Mouse (Mus musculus) layer of hippocampus, adult 9-11 months (tissue): Measurements from ENCODE around the gene Cyp17a1.

Experiments
- DNase-seq: peaks from one replicate; pipeline ENCODE4 v3.0.0; 2022

The Cyp17a1 gene

DNA sequence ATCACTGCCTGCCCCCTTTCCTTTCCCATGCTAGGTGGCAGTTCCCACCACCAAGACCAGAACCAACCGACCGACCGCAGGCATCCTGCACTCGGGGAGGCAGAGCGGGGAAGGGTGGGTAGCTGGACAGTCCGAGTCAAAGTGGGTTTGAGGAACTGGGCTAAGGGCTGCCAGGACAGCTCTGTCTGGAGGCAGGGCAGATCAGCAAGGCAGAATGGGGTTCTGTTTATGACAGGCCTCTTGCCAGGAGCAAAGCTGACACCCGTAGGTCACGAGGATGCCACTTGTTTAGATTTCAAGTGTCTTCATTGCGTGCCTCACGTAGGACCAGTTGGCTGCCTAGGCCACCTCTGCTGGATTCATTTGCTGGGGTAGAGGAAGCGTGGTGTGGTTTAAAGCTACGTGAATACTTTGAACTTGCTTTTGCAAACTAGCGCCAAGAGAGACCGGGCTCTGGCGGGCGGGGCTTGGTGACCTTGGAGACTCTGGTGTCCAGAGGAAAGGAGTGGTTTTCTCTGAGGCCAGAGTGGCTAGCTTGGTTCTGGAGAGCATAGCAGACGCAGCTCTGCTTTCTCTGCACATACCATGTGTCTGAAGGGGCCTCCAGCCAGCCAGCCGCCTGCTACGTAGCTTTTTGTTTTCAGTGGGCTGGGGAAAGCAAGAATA, 31.4 kb downstream of the Cyp17a1 start:
- DNase-seq = peak; percentile 56

DNA sequence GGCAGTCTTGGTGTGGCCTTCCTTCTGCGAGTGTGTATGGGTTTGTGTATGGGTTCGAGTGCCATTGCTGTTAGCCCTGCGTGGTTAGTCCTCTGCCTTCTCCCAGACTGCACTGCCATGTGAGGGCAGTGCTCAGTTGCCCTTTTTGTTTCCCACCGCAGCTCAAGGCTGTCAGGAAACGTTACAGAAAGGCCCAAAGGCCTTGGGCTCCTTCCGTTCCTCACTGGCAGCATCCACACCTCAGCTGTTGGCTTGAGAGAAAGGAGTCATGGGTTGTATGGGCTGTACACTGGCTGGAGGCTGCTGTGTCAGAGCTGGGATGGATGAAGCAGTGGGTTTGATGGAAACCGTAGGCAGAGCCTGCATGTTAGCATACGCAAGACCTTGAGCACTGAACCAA, 32.2 kb downstream of the Cyp17a1 start:
- DNase-seq = no peak

DNA sequence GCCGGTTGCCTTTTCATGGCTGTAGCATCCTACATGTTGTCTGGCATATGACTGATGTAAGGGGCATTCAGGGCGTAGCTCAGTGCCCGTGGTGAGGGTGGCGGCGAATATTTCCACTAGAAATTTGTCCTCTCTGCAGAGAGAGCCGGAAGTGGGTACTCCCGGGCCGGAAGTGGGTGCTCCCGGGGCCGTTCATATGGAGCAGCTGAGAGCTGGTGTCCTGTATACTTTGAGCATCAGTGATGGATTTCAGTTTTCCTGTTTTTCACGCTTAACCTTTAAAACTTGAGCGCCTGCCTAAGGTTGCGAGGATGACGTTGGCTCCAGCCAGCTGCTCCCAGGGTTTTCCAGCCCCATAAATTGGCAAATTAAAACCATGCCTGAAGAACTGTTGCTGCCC, 33.5 kb downstream of the Cyp17a1 start:
- no peak for DNase-seq

DNA sequence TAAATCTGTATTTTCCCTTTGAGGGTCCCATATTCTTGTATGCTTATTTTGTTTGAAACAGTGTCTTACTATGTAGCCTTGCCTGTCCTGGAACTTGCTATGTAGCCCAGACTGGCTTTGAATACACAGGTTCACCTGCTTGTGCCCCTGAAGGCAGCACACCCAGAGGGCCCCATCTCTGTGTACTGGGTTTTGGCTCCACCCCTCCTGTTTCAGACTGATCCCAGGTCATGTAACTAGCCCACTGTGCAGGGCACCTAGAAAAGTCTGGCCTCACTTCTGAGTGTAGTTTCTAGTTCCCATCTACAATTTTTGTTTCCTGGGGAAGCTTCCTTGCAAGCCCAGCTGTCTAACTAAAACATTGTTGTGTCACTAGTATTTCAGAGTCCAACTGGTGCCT, 33.9 kb downstream of the Cyp17a1 start:
- DNase-seq = no peak

DNA sequence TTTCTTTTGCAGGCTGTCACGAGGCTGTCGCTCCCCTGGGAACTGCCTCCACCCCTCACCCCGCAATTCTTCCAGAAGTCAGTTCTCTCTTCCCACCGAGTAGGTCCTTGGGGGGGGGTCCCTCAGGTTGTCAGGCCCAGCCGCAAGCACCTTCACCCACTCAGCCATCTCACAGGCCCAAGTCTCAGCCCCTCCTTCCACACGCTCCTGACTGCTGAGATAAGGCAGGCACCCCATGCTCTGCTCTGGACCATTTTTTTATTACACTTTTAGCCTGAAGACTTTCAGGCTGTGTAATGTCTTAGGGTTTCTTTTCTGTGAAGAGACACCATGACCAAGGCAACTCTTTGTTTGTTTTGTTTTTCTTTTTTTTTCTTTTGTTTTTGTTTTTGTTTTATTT, 35.4 kb downstream of the Cyp17a1 start:
- no peak for DNase-seq

DNA sequence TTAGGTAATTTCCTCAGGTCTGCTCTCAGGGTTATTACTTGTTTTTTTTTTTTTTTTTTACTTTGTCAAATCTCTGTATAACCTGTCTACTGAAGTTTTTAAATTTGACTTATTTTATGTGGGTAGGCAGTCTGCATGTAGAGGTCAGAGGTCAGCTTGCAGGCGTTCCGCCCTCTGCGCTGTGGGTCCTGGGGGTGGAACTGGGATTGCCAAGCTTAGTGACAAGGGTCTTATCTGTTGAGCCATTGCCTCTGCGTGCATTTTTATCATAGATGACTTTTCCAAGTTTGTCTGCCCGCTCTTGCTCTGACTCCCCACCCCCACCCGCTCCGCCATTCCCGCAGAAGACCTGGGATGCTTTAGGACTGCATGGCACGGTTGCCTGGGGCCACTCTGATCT, 37.2 kb downstream of the Cyp17a1 start:
- DNase-seq = no peak

DNA sequence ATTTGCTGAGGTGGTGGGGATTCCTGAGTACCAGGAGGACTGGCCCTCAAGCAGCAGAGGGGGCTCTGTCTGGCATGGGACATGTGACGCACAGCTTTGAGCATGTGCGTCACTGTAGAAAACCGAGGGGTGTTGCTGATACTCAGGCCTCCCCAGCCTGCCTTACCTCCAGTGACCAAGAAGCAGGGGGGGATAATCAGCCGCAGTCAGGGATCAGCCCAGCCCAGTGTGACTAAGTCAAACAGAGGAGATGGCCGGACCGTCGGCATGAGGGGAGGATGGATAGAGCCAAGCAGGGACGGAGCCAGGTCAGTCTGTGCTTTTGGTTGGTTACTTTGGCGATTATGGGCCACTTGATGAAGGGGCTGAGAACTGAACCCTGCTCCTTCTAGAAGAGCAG, 41.3 kb downstream of the Cyp17a1 start:
- no peak for DNase-seq

DNA sequence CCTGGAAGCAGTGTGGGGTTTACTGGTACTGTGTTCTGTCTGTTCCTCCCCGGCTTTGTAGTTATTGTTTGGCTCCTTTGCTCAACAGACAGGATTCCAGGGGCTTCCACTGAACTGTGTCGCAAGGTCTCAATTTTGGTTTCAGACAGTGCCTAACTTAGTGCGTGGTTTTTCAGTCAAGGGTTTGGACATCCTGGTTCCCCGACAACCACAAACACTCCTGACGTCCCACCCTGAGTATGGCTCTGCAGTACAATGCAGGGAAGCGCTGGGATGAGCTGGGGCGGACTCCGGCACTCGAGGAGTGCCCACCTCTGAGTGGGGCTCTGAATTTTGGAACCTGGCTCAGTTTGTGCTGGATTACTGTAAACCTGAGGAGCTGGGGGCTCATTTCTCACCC, 43.2 kb downstream of the Cyp17a1 start:
- no peak for DNase-seq

DNA sequence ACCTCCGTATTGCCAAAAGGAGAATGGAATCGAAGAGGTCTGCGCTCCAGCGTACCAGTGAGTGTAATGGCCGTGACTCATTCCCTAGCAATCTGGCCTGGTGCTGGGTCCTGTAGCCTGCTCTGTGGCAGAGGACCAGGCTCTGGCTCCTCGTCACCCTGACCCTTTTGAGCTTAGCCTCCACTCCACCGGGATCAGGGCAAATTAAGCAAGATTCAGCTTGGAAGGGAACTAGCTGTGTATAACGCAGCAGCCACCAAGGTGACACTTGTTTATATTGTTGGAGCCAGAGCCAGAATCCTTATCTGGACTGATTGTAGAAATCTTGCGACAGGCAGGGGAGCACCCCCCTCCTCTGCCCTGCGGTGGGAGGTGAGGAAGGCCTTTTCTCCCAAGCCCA, 44.6 kb downstream of the Cyp17a1 start:
- no peak for DNase-seq

DNA sequence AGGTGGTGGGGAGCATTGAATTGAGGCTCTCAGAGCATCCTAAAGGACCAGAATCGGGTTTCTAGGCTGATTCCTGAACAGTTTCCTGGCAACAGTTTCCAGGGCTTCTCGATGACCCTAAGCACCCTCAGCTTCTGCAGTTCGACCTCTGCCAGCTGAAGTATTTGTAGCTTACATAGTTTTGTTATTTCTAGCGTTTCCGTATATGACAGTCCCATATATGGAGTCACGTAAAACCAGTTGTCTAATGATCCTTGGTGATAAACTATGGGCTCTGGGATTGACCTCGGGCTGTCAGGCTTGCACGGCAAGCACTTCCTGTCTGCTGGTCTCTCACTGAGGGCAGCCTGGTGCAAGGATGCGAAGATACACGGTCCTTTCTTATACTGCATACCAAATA, 47.5 kb downstream of the Cyp17a1 start:
- DNase-seq = no peak

DNA sequence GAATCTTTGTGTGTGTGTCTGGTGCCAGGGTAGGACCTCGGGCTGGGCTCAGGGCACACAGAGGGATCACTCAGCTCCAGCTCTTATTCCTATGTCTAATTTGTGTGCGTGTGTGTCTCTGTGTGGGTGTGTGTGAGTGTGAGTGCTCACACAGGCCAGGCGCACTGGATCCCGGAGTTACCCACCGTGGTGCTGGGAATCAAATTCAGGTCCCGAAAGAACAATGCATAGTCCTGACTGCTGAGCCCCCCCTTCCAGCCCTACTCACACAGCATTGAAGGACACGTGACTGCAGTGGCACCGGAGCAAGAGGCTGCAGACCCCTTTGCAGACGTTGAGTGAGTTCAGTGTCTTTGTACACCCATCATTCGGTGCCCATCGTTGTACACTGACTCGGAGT, 48.0 kb downstream of the Cyp17a1 start:
- DNase-seq = no peak

DNA sequence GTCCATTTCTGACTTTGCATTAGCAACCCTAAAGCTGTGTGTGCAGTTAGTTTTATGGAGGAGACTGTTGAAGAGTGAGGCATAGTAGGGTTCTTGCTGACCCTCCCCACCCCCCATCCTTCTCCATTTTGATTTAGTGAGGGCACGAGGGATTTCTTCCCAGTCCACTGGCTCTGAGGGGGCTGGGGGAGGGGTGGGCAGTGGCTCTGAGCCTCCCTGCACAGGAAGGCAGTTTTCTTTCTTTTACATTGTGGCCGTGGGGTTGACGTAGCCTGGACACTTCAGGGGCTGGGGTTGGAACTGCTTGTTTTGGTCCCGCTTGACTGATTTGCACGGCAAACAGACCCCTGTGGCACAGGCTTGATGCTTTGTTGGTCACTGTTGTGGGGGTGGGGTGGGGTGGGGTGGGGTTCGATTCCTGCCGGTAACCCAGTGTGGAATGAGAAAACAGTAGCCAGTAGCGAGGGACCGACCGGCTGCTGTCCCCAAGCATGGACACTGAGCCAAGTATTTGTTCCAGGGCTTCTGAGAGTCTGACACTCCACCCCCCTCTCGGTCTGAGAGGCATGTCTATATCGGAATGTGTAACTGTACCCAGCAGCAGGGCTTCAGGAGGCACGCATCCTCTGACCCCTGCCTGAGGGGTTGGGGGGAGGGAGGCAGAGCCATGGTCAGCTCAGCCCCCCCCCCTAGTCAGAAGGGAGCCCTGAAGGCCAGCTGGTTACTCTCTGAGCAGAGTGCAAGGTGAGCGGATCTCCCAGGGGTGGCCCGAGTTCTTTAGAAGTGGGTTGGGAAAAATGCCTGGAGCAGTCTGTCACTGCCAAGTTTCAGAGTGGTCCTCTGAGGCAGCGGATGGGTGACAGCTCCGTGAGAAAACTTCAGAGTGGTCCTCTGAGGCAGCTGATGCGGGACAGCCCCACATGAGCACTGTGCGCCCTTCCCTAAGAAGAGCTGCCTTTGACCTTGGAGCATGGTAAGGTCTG, 48.9 kb downstream of the Cyp17a1 start:
- no peak for DNase-seq

DNA sequence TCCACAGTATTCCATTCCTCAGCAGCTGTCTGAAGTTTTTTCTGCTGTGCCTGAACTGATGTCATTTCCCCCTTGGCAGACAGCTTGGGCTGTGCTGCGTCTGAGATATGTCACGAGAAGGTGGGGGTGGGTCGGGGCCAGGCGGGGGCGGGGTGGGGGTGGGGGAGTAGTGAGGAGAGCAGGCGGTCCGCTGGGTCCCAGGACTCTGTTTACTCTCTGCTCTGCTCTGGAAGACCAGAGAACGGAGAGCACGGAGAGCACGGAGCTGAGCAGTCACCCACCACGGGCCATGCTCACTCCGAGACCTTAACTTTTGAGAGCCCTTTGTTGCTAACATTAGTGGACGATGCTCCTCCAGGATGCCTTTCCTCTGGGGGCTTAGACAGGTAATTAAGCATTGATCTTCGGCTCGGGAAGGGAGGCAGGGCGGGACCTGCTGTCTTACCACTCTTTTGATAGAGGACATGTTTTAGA, 49.7 kb downstream of the Cyp17a1 start:
- no peak for DNase-seq

DNA sequence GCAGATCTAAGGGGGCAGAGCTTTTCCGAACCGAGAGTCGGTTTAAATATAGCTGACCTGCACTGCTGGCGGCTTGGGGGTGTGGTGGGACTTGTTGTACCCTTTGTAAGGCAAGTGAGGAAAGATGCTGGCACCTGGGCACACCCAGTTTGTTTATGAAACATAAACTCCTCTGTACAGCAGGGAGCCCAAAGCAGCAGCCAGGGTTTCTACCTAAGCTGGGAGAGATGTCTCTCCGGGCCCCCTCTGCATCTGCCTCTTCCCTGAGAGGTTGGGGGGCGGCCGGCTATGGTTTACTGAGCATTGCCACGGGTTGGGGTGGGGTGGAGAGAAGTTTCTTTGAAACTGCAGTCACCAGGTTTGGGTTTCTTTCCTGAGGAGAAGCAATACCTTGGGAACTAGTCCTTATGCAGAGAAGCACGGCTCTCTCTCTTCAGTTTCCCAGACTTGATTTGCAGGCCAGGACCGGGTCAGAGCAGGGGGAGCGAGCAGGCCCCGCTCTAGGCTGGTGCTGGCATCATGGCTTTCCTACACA, 50.2 kb downstream of the Cyp17a1 start:
- no peak for DNase-seq

DNA sequence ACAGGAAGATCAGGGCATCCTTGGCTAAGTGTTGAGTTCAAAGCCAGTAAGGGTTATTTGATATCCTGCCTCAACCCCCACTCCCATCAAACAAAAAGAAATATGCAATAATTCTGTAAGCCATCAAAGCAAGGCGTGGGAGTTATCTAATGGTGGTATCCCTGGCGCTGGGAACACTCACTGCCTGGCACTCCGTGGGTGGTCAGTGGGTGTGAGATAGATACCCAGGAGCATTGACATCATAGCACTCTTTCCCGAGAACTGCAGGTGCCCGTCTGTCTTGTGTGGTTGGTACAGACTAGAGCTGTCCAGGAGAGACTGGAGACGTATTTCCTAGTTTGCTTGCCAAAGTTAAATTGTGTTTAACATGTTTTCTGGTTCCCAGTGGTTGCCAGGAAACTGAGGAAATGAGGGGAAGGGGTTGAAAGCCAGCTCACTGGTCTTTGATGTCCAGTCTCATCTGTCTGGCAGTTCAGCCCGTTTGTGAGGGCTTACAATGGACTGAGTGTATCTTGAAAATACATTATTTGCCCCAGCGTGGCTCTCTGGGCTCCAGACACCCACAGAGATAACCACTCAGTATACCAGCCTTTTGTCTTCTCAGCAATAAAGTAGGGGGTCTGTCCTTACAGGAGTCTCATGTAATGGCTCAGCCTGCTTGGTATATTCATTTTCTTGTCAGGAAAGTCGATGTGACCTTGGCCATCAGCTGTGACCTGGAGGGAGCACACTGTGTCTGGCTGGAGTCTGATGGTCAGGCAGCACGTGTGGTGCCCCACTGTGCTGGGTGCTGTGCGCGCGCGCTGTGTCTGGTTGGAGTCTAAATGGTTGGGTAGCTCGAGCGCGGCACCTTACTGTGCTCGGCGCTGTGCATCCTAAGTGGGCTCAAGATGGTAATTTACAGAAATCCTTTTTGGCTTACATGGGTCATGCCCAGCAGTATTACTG, 51.5 kb downstream of the Cyp17a1 start:
- DNase-seq = peak; percentile 61

DNA sequence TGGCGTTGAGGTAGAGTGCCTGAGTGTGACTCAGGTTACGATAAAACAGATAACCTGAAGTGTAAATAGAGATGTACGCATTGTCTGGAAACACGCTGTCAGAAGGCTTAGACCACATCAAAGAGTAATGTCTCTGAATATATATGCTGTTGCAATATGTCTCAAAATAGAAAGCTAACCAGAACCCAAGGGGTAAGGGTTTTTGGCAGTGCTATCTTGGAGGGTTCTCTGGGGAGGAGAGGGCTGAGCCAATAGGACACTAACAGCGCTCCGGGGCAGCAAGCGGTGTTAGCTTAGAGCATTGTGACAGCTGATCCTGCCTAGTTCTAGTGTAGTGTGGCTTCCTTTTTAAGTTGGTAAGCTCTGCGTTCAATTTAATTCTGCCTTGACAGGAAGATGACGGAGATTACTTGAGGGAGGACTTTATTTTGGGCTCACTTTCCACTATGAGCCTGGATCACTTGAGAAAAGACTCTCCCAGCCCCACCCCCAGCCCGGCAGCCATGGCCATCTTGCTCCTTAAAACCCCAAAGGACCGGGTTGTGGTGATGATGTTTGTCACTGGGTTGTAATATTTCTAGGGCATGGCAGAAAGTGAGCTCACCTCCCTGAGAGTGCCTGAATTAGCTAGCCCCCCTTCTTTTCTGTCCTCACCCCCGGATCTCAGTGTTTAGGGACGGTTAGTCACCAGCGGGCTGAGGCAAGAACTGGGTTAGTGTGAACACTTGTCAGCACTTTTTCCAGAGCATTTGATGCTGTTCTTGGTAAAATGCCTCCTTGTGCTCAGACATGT, 52.8 kb downstream of the Cyp17a1 start:
- DNase-seq = no peak

DNA sequence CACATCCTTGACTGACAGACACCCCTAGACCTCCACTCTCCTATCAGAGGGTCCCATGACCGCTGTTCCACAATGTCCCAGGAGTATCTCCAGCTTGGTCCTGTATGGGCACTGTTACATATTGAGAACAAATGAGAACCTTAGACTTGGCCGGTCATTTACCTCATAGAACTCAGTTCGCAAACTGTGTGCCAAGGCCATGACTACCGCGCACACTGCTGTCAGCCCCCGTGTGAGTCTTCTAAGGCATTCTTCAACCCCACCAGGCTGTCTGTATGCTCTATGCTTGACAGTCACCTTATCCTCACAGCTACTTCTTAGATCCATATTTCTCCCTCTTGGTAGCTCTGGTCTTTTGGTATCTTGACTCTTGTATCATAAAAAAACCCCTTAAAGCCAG, 53.5 kb downstream of the Cyp17a1 start:
- DNase-seq = no peak

DNA sequence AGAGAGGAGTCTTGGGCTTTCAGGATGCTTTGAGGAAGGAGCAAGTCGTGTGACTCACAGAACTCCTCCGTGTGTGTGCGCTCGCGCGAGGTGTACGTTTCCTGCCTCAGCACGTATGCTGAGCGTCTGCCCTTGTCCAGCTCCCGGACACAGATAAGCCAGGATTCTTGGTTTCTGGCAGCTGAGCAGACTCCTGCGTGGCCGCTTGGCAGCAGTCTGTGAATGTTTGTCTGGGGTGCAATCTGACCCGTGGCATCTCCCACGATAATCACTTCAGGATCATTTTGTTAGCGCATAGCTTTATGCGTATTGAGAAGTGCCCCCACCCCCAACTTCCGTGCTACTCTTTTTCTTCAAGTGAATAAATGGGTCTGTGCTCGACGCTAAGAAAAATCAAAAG, 54.0 kb downstream of the Cyp17a1 start:
- DNase-seq = no peak

DNA sequence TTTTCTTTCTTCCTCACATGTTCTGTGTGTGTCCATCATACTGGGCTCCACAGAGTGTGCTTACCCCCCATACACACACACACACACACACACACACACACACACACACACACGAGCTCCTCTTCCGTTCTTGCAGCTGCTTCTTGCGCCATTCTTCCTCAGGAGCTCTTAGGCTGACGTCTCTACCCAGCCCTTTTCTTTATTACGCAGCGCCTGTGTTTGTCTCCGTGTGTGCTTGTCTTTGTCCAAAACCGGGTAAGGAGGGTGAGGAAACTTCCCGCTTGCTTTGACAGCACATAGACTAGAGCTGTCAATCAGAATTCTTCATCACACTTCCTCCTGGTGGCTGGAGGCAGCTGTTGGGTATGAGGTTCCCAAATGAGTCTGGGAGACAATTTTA, 54.6 kb downstream of the Cyp17a1 start:
- peak; percentile 22 for DNase-seq

DNA sequence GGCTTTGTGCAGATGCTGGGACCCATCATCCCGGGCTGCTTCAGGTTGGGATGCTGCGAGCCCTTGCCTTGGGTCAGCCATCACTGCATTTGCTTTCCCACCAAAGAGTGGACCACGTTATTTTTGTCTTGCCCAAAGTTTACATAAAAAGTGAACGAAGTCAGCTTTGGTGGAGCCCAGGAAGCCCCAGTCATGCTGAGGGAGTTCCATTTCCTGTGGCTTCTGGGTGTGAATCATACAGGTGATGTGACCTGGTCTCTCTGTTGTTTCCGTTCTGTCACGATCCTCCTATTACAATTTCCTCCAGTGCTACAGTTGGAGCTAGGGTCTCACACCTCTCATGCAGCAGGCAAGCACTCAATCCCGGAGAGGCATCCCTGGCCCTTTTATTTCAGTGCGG, 55.6 kb downstream of the Cyp17a1 start:
- no peak for DNase-seq
